Mouse (Mus musculus) kidney, postnatal 0 days (tissue): ENCODE data around the gene Prmt9. TPM values are rescaled to one million over a fixed set of nuclear protein-coding genes. Genes with fewer than 3 reads are reported as not detected.
A peak's percentile ranks its signal among the peaks of the same experiment; 100 is the strongest.

ENCODE experiments used
- ATAC-seq: fragments of 200-750 bp; cut with Nextera tagmentation; replicated peaks from 2 replicates; pipeline ENCODE4 v1.8.0; 2017; ENCODE audit warnings: low read depth, moderate number of reproducible peaks, moderate TSS enrichment, moderate library complexity; ENCODE audit not compliant: low FRiP score
- DNase-seq: peaks from one replicate; pipeline ENCODE4 v3.0.0-alpha.2; 2016; ENCODE audit warnings: low spot score
- H3K27ac ChIP-seq: fragments of 300-500 bp; sonication (generic); 2 replicates; pipeline ENCODE4 v1.5.1; 2014; ENCODE audit warnings: mild to moderate bottlenecking
- H3K27me3 ChIP-seq: fragments of 300-500 bp; sonication (generic); 2 replicates; pipeline ENCODE4 v1.6.1; 2014; ENCODE audit warnings: low read length, mixed read lengths; ENCODE audit not compliant: insufficient read depth
- H3K36me3 ChIP-seq: fragments of 300-500 bp; sonication (generic); 2 replicates; pipeline ENCODE4 v1.6.1; 2014; ENCODE audit warnings: low read length, mixed read lengths; ENCODE audit not compliant: insufficient read depth
- H3K4me1 ChIP-seq: fragments of 300-500 bp; sonication (generic); replicated peaks from 2 replicates; pipeline ENCODE4 v1.6.1; 2014; ENCODE audit warnings: antibody characterized with exemption, low read length, mixed read lengths; ENCODE audit not compliant: insufficient read depth
- H3K4me2 ChIP-seq: fragments of 300-500 bp; sonication (generic); 2 replicates; pipeline ENCODE4 v1.6.1; 2014; ENCODE audit warnings: mild to moderate bottlenecking, low read length, moderate library complexity, mixed read lengths
- H3K4me3 ChIP-seq: fragments of 300-500 bp; sonication (generic); replicated peaks from 2 replicates; pipeline ENCODE4 v1.5.1; 2014; ENCODE audit warnings: low read depth, low read length
- H3K9ac ChIP-seq: fragments of 300-500 bp; sonication (generic); 2 replicates; pipeline ENCODE4 v1.6.1; 2014; ENCODE audit warnings: low read depth, low read length
- H3K9me3 ChIP-seq: fragments of 300-500 bp; sonication (generic); replicated peaks from 2 replicates; pipeline ENCODE4 v1.6.1; 2016; ENCODE audit warnings: low read length, inconsistent platforms, mixed read lengths
- CTCF ChIP-seq: IDR thresholded peaks from 2 replicates; pipeline ENCODE4 v1.5.1; 2016; ENCODE audit warnings: antibody characterized with exemption, low read depth, mild to moderate bottlenecking, moderate library complexity
- WGBS: fragments of 180-500 bp; shearing (Covaris S2); extraction: QIAGEN DNeasy Blood & Tissue Kit; methylation state at CpG from one replicate; pipeline ENCODE4 v1.1.7; 2014; 5-methylcytosine and 5-hydroxymethylcytosine counted together
- polyA plus RNA-seq: library from polyadenylated mRNA; unstranded; fragments of >200 nt; fragmentation: Nextera tagmentation; extraction: Ambion mirVana; gene quantifications from 2 replicates; pipeline ENCODE4 v1.2.1, GENCODE M21; 2015

Gene Prmt9
- polyA plus RNA-seq, 1 experiment from 2014 or later, result 16.3 TPM

DNA sequence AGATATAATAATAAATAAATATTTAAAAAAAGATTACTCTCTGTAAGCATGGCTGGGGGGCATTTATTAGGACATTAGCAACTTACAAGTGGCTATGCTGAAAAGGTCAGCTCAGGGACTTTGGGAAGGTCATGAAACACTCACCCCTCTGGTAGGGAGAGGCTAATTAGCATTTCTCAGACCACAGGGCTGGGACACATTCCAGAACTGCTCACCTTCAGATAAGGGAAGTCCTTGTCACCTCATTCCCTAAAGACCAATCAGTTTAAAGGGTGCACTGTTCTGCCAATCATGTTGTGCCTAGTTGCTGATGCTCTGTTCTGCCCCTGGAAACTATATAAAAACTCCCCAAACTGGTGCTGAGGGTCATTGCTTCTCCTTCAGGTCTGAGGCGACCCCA, 10.9 kb upstream of the Prmt9 start:
- Histone ChIP-seq H3K9me3 (no peaks in the 10 kb centered on the region), H3K4me1 (no peaks in the 10 kb centered on the region), H3K36me3 (no peaks in the 10 kb centered on the region), H3K9ac (no peak overlapping the region), H3K4me2 (no peak overlapping the region), H3K27ac (no peak overlapping the region), H3K4me3 (no peak overlapping the region), H3K27me3 (no peaks in the 10 kb centered on the region)
- DNase-seq (no peak), ATAC-seq (no peak)
- no peak for TF ChIP-seq CTCF
- 73% methylated on average over 1 of the region's 1 CpGs for WGBS

- Histone ChIP-seq H3K4me2 (no peak overlapping the region), H3K4me3 (no peak overlapping the region), H3K4me1 (no peaks in the 10 kb centered on the region), H3K36me3 (no peaks in the 10 kb centered on the region), H3K9ac (no peak overlapping the region), H3K27ac (no peak overlapping the region), H3K27me3 (no peaks in the 10 kb centered on the region), H3K9me3 (no peaks in the 10 kb centered on the region)
- DNase-seq (no peak), ATAC-seq (no peak)
- TF ChIP-seq CTCF, result no peak
- WGBS, result 86% methylated on average over 6 of the region's 6 CpGs
Measured at GRCm38 (mm10) chr8:77543152-77543777, 5.9 kb upstream of the Prmt9 start.

- H3K9ac ChIP-seq, result no peak overlapping the region
- no peaks in the 10 kb centered on the region for H3K9me3 ChIP-seq
- DNase-seq, result no peak
- H3K27ac ChIP-seq, result no peak overlapping the region
- no peak overlapping the region for H3K4me2 ChIP-seq
- WGBS, result 68% methylated on average over 3 of the region's 3 CpGs
- no peaks in the 10 kb centered on the region for H3K27me3 ChIP-seq
- TF ChIP-seq CTCF, result no peak
- H3K4me3 ChIP-seq, result no peak overlapping the region
- H3K4me1 ChIP-seq, result no peaks in the 10 kb centered on the region
- no peak for ATAC-seq
- H3K36me3 ChIP-seq, result no peaks in the 10 kb centered on the region
Measured at GRCm38 (mm10) chr8:77544428-77544827, 4.8 kb upstream of the Prmt9 start.

DNA sequence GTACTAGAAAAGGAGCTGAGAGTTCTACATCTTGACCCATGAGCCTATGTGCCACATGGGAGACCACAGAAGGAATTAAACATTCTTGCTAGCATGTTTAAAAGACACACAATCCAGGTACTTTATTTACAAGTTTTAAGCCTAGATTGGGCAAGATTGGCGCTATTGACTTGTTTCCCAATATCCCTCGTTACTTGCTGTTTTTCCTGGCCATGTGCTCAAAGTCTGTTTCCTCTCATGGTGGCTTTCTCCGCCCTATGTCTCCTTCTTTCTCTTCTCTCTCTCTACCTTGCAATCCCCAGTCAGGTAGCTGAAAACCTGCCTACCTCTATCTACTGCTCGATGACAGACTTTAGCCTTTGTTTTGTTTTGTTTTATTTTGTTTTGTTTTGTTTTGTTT, 3.6 kb upstream of the Prmt9 start:
- no peaks in the 10 kb centered on the region for H3K9me3 ChIP-seq
- no peak for ATAC-seq
- H3K4me3 ChIP-seq, result no peak overlapping the region
- no peak overlapping the region for H3K4me2 ChIP-seq
- H3K36me3 ChIP-seq, result no peaks in the 10 kb centered on the region
- H3K27me3 ChIP-seq, result no peaks in the 10 kb centered on the region
- no peak for DNase-seq
- no peak for TF ChIP-seq CTCF
- no peaks in the 10 kb centered on the region for H3K4me1 ChIP-seq
- no peak overlapping the region for H3K27ac ChIP-seq
- 80% methylated on average over 4 of the region's 4 CpGs for WGBS
- H3K9ac ChIP-seq, result no peak overlapping the region

DNA sequence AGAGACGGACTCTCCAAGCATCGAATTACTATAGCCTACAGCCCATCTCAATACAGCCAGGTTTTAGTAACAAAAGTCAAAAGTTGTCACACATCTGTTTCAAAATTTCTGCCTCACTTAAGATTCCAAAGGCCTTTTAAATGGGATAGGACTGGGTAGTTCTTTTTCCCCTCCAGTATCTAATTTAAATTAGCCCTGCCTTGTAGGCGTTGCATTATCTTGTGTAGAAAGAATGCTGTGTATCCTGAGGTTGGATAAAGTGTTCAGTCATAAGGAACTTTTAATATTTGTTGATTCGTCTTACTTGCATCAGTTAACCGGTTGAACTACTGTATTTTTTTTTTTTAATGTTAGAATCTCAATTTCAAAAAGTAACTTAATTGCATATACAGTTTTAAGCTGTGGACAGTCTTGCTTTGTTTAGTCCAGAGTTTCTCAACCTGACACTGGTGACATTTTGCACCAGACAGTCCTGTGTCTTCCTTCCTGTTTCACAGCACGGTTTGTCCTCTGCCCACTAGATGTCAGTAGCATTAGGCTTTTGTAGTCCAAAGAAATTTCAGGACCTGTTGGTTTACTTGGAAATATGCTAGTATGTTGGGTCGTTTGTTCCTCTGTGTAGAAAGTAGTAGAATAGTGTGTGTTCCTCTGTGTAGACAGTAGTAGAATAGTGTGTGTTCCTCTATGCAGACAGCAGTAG, 834 bp downstream of the Prmt9 start:
- H3K36me3 ChIP-seq, result 0 out of 2 replicates have a peak, but pooled peaks cover 13% of the 10 kb centered on the region
- H3K9me3 ChIP-seq, result no peaks in the 10 kb centered on the region; the same call in 1 of the 2 replicates
- H3K4me1 ChIP-seq, result no peaks in the 10 kb centered on the region
- H3K27ac ChIP-seq, result peak overlapping the region; percentile 94
- TF ChIP-seq CTCF, result peak; percentile 79
- H3K4me3 ChIP-seq, result peak overlapping the region; percentile 90
- ATAC-seq, result no peak
- no peaks in the 10 kb centered on the region for H3K27me3 ChIP-seq
- H3K9ac ChIP-seq, result peak overlapping the region; percentile 92
- WGBS, result 18% methylated on average over 7 of the region's 7 CpGs
- H3K4me2 ChIP-seq, result peak overlapping the region; percentile 90
- peak; percentile 83 for DNase-seq

GRCm38 (mm10) chr8:77552491-77552890, 3.3 kb downstream of the Prmt9 start:
- H3K4me1 ChIP-seq, result no peaks in the 10 kb centered on the region

More at GRCm38 (mm10) chr8:77552491-77552890, 3.3 kb downstream of the Prmt9 start:
- Histone ChIP-seq H3K9ac (no peak overlapping the region), H3K4me2 (no peak overlapping the region), H3K36me3 (peaks cover 27% of the 10 kb centered on the region; the same call in 1 of the 2 replicates), H3K9me3 (no peaks in the 10 kb centered on the region; the same call in 1 of the 2 replicates), H3K27me3 (no peaks in the 10 kb centered on the region), H3K27ac (no peak overlapping the region), H3K4me3 (no peak overlapping the region)
- DNase-seq (no peak), ATAC-seq (no peak)
- TF ChIP-seq CTCF, result no peak
- WGBS, result 96% methylated on average over 3 of the region's 3 CpGs
